Mouse (Mus musculus) stomach, embryonic 16.5 days (tissue): ENCODE data around the gene Rnd2. TPM values are rescaled to one million over a fixed set of nuclear protein-coding genes. Genes with fewer than 3 reads are reported as not detected.
"Not testable (repeated sequence)": the region's sequence is repeated elsewhere in the genome, so short reads cannot be mapped to it uniquely, and the experiment has no call there.

ENCODE experiments used
- ATAC-seq: fragments of 200-750 bp; cut with Nextera tagmentation; 2 replicates; pipeline ENCODE4 v1.8.0; 2017; ENCODE audit warnings: moderate number of reproducible peaks, moderate TSS enrichment; ENCODE audit not compliant: insufficient read depth, low FRiP score
- H3K27ac ChIP-seq: fragments of 300-500 bp; sonication (generic); 2 replicates; pipeline ENCODE4 v1.5.1; 2014; ENCODE audit warnings: low read length
- H3K27me3 ChIP-seq: fragments of 300-500 bp; sonication (generic); 2 replicates; pipeline ENCODE4 v1.6.1; 2014; ENCODE audit warnings: low read length, control low read depth, mixed read lengths; ENCODE audit not compliant: control insufficient read depth, insufficient read depth
- H3K36me3 ChIP-seq: fragments of 300-500 bp; sonication (generic); 2 replicates; pipeline ENCODE4 v1.6.1; 2014; ENCODE audit warnings: low read length; ENCODE audit not compliant: control insufficient read depth, insufficient read depth
- H3K4me1 ChIP-seq: fragments of 300-500 bp; sonication (generic); 2 replicates; pipeline ENCODE4 v1.6.1; 2014; ENCODE audit warnings: low read length, control low read depth, mixed read lengths; ENCODE audit not compliant: control insufficient read depth, insufficient read depth
- H3K4me2 ChIP-seq: fragments of 300-500 bp; sonication (generic); 2 replicates; pipeline ENCODE4 v1.6.1; 2014; ENCODE audit warnings: low read depth, low read length, mixed read lengths
- H3K4me3 ChIP-seq: fragments of 300-500 bp; sonication (generic); replicated peaks from 2 replicates; pipeline ENCODE4 v1.5.1; 2014; ENCODE audit warnings: mild to moderate bottlenecking, low read length
- H3K9ac ChIP-seq: fragments of 300-500 bp; sonication (generic); 2 replicates; pipeline ENCODE4 v1.6.1; 2014; ENCODE audit warnings: low read length
- H3K9me3 ChIP-seq: fragments of 300-500 bp; sonication (generic); replicated peaks from 2 replicates; pipeline ENCODE4 v1.6.1; 2016; ENCODE audit warnings: low read length, control low read depth; ENCODE audit not compliant: control insufficient read depth
- WGBS: fragments of 180-500 bp; shearing (Covaris S2); extraction: QIAGEN DNeasy Blood & Tissue Kit; methylation state at CpG from one replicate; pipeline ENCODE4 v1.1.7; 2014; 5-methylcytosine and 5-hydroxymethylcytosine counted together
- polyA plus RNA-seq: library from polyadenylated mRNA; unstranded; fragments of >200 nt; fragmentation: Nextera tagmentation; extraction: Ambion mirVana; gene quantifications from 2 replicates; pipeline ENCODE4 v1.2.1, GENCODE M21; 2015

The Rnd2 gene
- polyA plus RNA-seq, 1 experiment from 2014 or later = 10.7 TPM

- Histone ChIP-seq H3K36me3 (no peaks in the 10 kb centered on the region), H3K4me3 (no peak overlapping the region), H3K27ac (no peak overlapping the region), H3K9ac (no peak overlapping the region), H3K27me3 (no peaks in the 10 kb centered on the region), H3K4me1 (peaks cover 10% of the 10 kb centered on the region; the same call in 1 of the 2 replicates), H3K4me2 (no peak overlapping the region), H3K9me3 (no peaks in the 10 kb centered on the region)
- no peak for ATAC-seq
- WGBS = 52% methylated on average over 7 of the region's 7 CpGs
Observed at GRCm38 (mm10) chr11:101470206-101470605, 5.4 kb downstream of the Rnd2 start.

- Histone ChIP-seq H3K27ac (no peak overlapping the region), H3K4me3 (no peak overlapping the region), H3K4me1 (peaks cover 6% of the 10 kb centered on the region; the same call in 1 of the 2 replicates), H3K4me2 (no peak overlapping the region), H3K27me3 (no peaks in the 10 kb centered on the region), H3K9me3 (no peaks in the 10 kb centered on the region), H3K36me3 (no peaks in the 10 kb centered on the region), H3K9ac (no peak overlapping the region)
- WGBS = 71% methylated on average over 3 of the region's 3 CpGs
- ATAC-seq = no peak
Observed at GRCm38 (mm10) chr11:101471926-101472325, 7.1 kb downstream of the Rnd2 start.

GRCm38 (mm10) chr11:101472336-101472735 is 7.5 kb downstream of the Rnd2 start:
- Histone ChIP-seq H3K27me3 (no peaks in the 10 kb centered on the region), H3K4me1 (peaks cover 6% of the 10 kb centered on the region; the same call in 1 of the 2 replicates), H3K4me3 (no peak overlapping the region), H3K4me2 (no peak overlapping the region), H3K36me3 (no peaks in the 10 kb centered on the region), H3K27ac (no peak overlapping the region), H3K9ac (no peak overlapping the region), H3K9me3 (no peaks in the 10 kb centered on the region)
- 47% methylated on average over 7 of the region's 7 CpGs for WGBS
- no peak for ATAC-seq

GRCm38 (mm10) chr11:101473686-101474085 is 8.9 kb downstream of the Rnd2 start:
- 74% methylated on average over 1 of the region's 1 CpGs for WGBS
- H3K36me3 ChIP-seq, H3K9ac ChIP-seq, H3K9me3 ChIP-seq, H3K27ac ChIP-seq, H3K4me3 ChIP-seq, ATAC-seq, H3K27me3 ChIP-seq, H3K4me1 ChIP-seq, H3K4me2 ChIP-seq: not testable (repeated sequence)

GRCm38 (mm10) chr11:101474298-101474697 is 9.5 kb downstream of the Rnd2 start:
- 66% methylated on average over 5 of the region's 5 CpGs for WGBS

GRCm38 (mm10) chr11:101476361-101476760 is 11.6 kb downstream of the Rnd2 start:
- not testable (repeated sequence) for H3K27ac ChIP-seq, H3K9ac ChIP-seq, H3K4me1 ChIP-seq, ATAC-seq, H3K4me2 ChIP-seq, H3K36me3 ChIP-seq, H3K4me3 ChIP-seq, H3K9me3 ChIP-seq, H3K27me3 ChIP-seq
- WGBS = 86% methylated on average over 4 of the region's 4 CpGs

More at GRCm38 (mm10) chr11:101474298-101474697, 9.5 kb downstream of the Rnd2 start:
- Histone ChIP-seq H3K4me3 (no peak overlapping the region), H3K27ac (no peak overlapping the region), H3K4me2 (no peak overlapping the region), H3K9me3 (no peaks in the 10 kb centered on the region), H3K9ac (no peak overlapping the region), H3K4me1 (peaks cover 6% of the 10 kb centered on the region), H3K27me3 (no peaks in the 10 kb centered on the region), H3K36me3 (no peaks in the 10 kb centered on the region)
- no peak for ATAC-seq

GRCm38 (mm10) chr11:101477194-101477551 is 12.4 kb downstream of the Rnd2 start:
- H3K27me3 ChIP-seq = no peaks in the 10 kb centered on the region
- H3K36me3 ChIP-seq = no peaks in the 10 kb centered on the region
- peaks cover 8% of the 10 kb centered on the region for H3K4me1 ChIP-seq
- WGBS = 56% methylated on average over 4 of the region's 4 CpGs
- H3K9ac ChIP-seq = no peak overlapping the region
- no peak for ATAC-seq
- H3K9me3 ChIP-seq = no peaks in the 10 kb centered on the region
- H3K4me2 ChIP-seq = no peak overlapping the region
- no peak overlapping the region for H3K27ac ChIP-seq
- H3K4me3 ChIP-seq = no peak overlapping the region

GRCm38 (mm10) chr11:101477552-101478211 is 12.9 kb downstream of the Rnd2 start:
- 68% methylated on average over 10 of the region's 10 CpGs for WGBS
- Histone ChIP-seq H3K9me3 (no peaks in the 10 kb centered on the region), H3K36me3 (no peaks in the 10 kb centered on the region), H3K27ac (no peak overlapping the region), H3K9ac (no peak overlapping the region), H3K4me3 (no peak overlapping the region), H3K27me3 (no peaks in the 10 kb centered on the region), H3K4me2 (no peak overlapping the region), H3K4me1 (peaks cover 8% of the 10 kb centered on the region)
- ATAC-seq = no peak

- WGBS = 14% methylated on average over 18 of the region's 18 CpGs
- no peak overlapping the region for H3K4me3 ChIP-seq
- no peak overlapping the region for H3K27ac ChIP-seq
- H3K9me3 ChIP-seq = no peaks in the 10 kb centered on the region
- no peak for ATAC-seq
- H3K27me3 ChIP-seq = no peaks in the 10 kb centered on the region
- no peaks in the 10 kb centered on the region for H3K36me3 ChIP-seq
- H3K4me2 ChIP-seq = peak overlapping the region; percentile 34; the same call in 1 of the 2 replicates
- H3K9ac ChIP-seq = peak overlapping the region; percentile 35; the same call in 1 of the 2 replicates
- peaks cover 8% of the 10 kb centered on the region for H3K4me1 ChIP-seq
Observed at GRCm38 (mm10) chr11:101479171-101479635, 14.4 kb downstream of the Rnd2 start.
